ENCODE assay signal across 19 mouse cellular contexts in the genomic region with DNA sequence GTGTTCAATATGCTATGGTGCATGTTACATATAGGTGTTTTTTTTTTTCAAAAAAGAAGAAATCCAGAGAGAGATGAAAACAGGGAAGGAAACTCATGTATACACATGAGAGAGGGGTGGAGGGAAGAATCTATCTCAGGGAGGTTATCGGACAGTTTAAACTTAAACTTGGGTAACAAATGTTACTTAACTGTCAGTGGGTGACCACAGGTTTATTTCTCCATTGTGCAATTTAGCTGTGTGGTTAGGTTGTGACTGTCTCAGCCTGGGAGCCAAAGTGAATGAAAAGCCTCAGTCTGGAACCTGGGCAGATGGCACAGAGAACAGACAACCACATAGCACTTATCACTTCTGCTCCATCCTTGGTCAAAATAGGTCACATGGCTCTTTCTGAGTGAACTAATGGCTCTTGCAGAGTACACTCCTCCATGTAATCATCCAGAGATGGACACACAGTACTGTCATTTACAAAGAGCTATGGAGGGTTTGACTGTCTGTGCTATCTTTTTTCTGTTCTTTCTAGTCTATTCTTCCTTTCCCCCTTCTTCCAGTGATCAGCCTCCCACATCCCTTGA. TPM values are rescaled to one million over a fixed set of nuclear protein-coding genes. Genes with fewer than 3 reads are reported as not detected.
"Had no signal": no experiment of that assay in that cellular context is flagged by ENCODE, and none has a peak within 500 bp of the region (broad histone marks: within the 10 kb centered on the region; RNA-seq: fewer than 3 reads in every experiment).

No protein-coding gene starts in this region.

- H3K27ac ChIP-seq: kidney, postnatal 0 days; layer of hippocampus, adult 2 months; left cerebral cortex, adult 2 months; liver, embryonic 14.5 days; lung, embryonic 15.5 days; midbrain, embryonic 12.5 days; midbrain, embryonic 15.5 days; neural tube, embryonic 13.5 days had no signal

- H3K4me3 ChIP-seq: layer of hippocampus, adult 2 months; left cerebral cortex, adult 2 months; lung, embryonic 15.5 days; midbrain, embryonic 12.5 days; midbrain, embryonic 15.5 days; neural tube, embryonic 13.5 days had no signal

- H3K27me3 ChIP-seq: lung, embryonic 15.5 days; midbrain, embryonic 12.5 days; midbrain, embryonic 15.5 days; neural tube, embryonic 13.5 days had no signal

- H3K4me1 ChIP-seq: midbrain, embryonic 12.5 days; midbrain, embryonic 15.5 days; neural tube, embryonic 13.5 days had no signal

- H3K4me2 ChIP-seq: lung, embryonic 15.5 days; midbrain, embryonic 12.5 days; midbrain, embryonic 15.5 days; neural tube, embryonic 13.5 days had no signal

- H3K9ac ChIP-seq: liver, embryonic 14.5 days; lung, embryonic 15.5 days; midbrain, embryonic 12.5 days; midbrain, embryonic 15.5 days; neural tube, embryonic 13.5 days had no signal

- DNase-seq: kidney, adult 2 months; kidney, postnatal 25 days; layer of hippocampus, adult 9-11 months; lung, adult 18-20 months; lung, postnatal 10 days; lung, postnatal 36 days; retina, postnatal 1 day; right cerebral cortex, postnatal 25 days; thymus, adult 18-20 months; thymus, postnatal 36 days had no signal

- H3K9me3 ChIP-seq: lung, embryonic 15.5 days; midbrain, embryonic 12.5 days; midbrain, embryonic 15.5 days; neural tube, embryonic 13.5 days had no signal

- H3K36me3 ChIP-seq: lung, embryonic 15.5 days; midbrain, embryonic 12.5 days; midbrain, embryonic 15.5 days; neural tube, embryonic 13.5 days had no signal

- ATAC-seq: midbrain, embryonic 15.5 days had no signal

RNA-seq across cellular contexts. Expression of a gene that starts 39.3 kb away (rescaled TPM):
- total RNA-seq: neutrophil, adult 5-6 weeks had no signal
